Mouse (Mus musculus): Measurements from ENCODE around the gene Slc25a47.

Gene Slc25a47

DNA sequence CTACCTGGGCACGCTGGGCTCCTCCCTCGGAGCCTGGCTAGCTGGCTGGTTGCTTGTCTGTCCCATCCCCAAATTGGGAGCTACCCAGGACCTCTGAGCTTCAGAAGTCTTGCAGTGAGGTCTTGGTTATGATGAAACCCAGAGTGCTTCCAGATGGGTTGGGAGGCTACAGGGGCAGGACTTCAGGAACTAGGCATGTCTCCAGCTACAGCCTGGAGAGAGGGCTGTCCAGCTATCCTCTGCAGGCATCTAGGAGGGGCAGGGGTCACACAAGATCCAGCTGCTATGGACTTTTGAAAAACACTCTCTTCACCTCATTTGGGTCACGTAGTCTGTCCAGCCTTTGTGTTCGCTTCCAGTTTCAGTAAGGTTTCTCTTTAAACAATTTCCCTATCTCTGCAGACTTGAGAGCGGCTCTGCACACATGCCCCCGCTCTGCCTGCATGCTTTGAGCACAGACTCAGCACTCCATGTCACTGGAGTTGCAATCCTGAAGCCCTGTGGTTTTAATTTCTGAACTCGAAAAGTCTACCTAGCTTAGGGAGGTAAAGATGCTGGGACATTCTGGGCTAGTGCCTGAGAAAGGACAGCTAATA lies 21.8 kb downstream of the Slc25a47 start:
- DNase-seq (ENCODE audit: extremely low read depth, low read depth, low spot score) = no peak

- no peak for DNase-seq (ENCODE audit: extremely low read depth, low read depth, low spot score)
Observed at GRCm38 (mm10) chr12:108858486-108858885, 22.6 kb downstream of the Slc25a47 start.

- no peak for DNase-seq (ENCODE audit: extremely low read depth, low read depth, low spot score)
Observed at GRCm38 (mm10) chr12:108865007-108865494, 29.2 kb downstream of the Slc25a47 start.

- no peak for DNase-seq (ENCODE audit: extremely low read depth, low read depth, low spot score)
Observed at GRCm38 (mm10) chr12:108869575-108869974, 33.7 kb downstream of the Slc25a47 start.

DNA sequence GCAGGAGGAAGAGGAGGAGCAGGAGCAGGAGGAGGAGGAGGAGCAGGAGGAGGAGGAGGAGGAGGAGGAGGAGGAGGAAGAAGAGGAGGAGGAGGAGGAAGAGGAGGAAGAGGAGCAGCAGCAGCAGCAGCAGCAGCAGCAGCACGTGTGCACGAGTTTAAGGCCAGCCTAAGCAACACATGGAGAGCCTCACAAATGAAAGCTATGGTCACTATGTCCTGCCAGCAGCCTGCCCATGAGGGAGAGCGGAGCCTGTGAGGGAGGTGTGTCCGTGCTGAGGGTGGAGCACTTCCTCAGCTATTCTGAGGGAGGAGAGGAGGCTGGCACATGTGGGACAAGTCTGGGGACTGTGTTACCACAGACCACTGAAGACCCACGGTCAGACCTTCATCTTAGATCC lies 37.3 kb downstream of the Slc25a47 start:
- DNase-seq (ENCODE audit: extremely low read depth, low read depth, low spot score) = no peak

- no peak for DNase-seq (ENCODE audit: extremely low read depth, low read depth, low spot score)
Observed at GRCm38 (mm10) chr12:108879138-108879537, 43.3 kb downstream of the Slc25a47 start.

DNA sequence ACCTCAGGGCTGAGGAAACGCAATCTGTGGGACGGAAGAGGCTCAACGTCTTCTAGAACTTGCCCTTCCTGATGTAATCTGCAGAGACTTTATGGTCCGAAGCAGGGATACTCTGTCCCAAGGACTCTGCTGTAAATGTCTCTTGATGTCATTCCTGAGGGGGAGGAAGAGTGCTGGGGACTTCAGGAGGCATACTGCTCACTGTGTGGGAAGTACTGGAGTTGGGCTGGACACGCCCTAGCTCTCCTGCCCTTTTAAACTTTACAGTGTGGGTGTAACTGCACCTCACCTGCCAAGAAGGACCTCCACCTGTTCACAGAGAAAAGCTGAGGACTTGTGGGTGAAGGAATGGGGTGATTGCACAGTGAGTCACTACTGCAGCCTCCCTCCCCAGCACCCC lies 44.8 kb downstream of the Slc25a47 start:
- no peak for DNase-seq (ENCODE audit: extremely low read depth, low read depth, low spot score)

DNA sequence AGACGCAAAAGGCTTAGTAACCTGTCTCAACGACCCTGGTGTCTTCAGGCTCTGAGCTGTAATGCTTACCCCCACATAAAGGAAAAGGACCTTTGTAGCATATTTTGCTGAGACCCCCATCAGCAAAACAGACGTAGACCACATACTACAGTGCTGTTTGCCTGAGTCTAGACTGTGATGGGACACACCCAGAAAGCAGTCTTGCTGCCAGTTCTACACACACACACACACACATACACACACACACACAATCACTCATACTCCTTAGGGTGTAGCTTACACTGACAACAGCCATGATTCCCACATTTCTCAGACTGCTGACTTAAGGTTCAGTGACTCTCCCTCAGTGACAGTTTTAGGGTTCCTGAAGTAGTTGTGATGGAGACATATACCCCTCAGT lies 45.3 kb downstream of the Slc25a47 start:
- DNase-seq (ENCODE audit: extremely low read depth, low read depth, low spot score) = no peak

GRCm38 (mm10) chr12:108882776-108883175 lies 46.9 kb downstream of the Slc25a47 start:
- no peak for DNase-seq (ENCODE audit: extremely low read depth, low read depth, low spot score)

DNA sequence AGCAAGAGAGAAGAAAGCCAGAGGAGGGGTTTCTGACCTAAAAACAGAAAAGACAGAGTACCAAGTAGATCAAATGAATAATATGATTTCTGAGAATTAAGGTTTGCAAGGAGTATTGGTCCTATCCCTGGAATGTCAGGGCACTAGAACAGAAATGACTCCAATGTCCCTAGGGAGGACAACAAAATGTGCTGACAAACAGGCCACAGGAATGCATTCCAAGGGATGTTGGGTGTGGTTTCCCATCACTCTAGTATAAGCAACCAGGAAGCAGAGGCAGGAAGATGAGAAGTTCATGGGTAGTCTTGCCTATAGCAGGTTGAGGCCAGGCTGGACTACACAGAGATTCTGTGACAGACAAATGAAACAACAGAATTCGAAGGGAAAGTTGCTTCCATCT lies 50.1 kb downstream of the Slc25a47 start:
- DNase-seq (ENCODE audit: extremely low read depth, low read depth, low spot score) = no peak

DNA sequence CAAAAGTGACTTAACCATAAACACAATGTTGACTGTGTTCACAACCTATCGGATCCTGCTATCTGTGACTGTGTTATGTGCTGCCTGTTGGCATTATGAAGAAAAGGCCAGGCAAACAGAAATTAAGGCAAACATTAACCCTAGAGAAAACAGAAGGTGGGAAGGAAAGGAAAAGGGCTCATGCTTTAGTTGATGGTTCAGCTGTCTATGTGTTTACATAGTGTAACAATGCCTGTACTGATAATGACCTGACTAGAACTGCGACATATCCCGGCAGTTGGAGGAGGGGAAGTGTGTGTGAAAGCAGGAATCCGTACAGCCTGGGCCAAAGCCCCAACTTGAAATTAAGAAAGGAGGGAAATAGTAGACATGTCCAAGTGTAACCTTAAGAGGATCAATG lies 51.2 kb downstream of the Slc25a47 start:
- DNase-seq (ENCODE audit: extremely low read depth, low read depth, low spot score) = no peak

GRCm38 (mm10) chr12:108888632-108889031 lies 52.8 kb downstream of the Slc25a47 start:
- no peak for DNase-seq (ENCODE audit: extremely low read depth, low read depth, low spot score)

- DNase-seq (ENCODE audit: extremely low read depth, low read depth, low spot score) = no peak
Observed at GRCm38 (mm10) chr12:108892989-108893714, 57.3 kb downstream of the Slc25a47 start, which contains the start of gene Wdr25. TSS of gene Wdr25 (plus strand) at chr12:108893631.

- DNase-seq (ENCODE audit: extremely low read depth, low read depth, low spot score) = peak; percentile 54
Observed at GRCm38 (mm10) chr12:108893715-108894431, 58.0 kb downstream of the Slc25a47 start, which contains the start of gene Wars. TSS of gene Wars (minus strand) at chr12:108894174.

DNA sequence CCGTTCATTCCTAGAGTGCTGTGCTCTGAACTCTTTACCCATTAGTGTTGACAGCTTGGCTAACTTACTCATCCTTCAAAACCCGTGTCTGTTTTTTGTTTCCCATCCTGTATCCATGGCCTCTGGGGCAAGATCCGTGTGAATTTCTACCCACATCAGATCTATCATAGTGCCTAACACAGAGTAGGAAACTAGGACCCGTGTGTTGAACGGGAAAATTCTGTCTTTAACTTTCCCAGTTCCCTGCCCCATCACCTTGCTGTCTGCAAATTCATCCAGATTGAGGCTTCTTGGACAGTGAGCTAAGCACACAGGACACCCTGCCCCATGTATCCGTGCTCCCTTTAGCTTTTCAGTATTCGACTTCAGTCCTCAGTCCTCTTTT lies 58.6 kb downstream of the Slc25a47 start:
- no peak for DNase-seq (ENCODE audit: extremely low read depth, low read depth, low spot score)

GRCm38 (mm10) chr12:108896006-108896405 lies 60.2 kb downstream of the Slc25a47 start:
- no peak for DNase-seq (ENCODE audit: extremely low read depth, low read depth, low spot score)

DNA sequence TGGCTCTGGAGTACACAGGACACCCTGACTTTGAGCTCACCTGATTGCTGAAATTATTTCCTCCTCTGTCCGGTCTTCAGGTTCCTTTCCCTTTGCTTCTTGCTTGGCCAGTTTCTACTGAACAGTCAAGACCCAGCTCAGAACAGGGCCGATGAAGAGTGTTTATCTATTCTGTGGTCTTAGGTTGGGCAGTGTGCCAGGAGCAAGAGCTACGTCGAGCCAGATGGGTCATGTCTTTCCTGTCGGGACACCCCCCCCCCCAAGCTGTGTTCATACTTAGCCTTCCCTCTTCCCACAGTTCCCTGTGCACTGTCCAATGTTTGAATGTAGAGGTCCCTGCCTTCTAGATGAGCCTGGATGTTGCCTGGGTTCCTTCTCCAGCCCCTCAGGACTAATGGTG lies 65.5 kb downstream of the Slc25a47 start:
- no peak for DNase-seq (ENCODE audit: extremely low read depth, low read depth, low spot score)

- no peak for DNase-seq (ENCODE audit: extremely low read depth, low read depth, low spot score)
Observed at GRCm38 (mm10) chr12:108902940-108903339, 67.1 kb downstream of the Slc25a47 start.

GRCm38 (mm10) chr12:108903600-108904275 lies 67.9 kb downstream of the Slc25a47 start:
- DNase-seq (ENCODE audit: extremely low read depth, low read depth, low spot score) = no peak

DNA sequence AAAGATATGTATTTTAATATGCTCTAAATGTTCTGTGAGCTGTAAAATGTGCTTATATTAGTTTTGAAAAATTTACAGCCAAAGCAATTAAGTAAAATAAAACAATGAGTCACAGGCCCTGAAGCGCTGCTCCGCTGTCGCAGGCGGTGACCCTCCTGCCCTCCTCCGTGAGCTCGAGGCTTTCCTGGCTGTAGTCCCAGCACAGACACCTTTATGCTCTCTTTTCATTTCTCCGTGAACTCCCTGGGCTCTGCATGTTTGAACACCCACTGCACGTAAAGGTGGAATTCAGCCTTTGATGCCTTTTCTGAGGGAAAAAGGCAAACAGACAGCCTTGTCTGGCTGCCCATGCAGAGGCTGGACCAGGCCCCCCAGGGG lies 68.4 kb downstream of the Slc25a47 start:
- no peak for DNase-seq (ENCODE audit: extremely low read depth, low read depth, low spot score)

DNA sequence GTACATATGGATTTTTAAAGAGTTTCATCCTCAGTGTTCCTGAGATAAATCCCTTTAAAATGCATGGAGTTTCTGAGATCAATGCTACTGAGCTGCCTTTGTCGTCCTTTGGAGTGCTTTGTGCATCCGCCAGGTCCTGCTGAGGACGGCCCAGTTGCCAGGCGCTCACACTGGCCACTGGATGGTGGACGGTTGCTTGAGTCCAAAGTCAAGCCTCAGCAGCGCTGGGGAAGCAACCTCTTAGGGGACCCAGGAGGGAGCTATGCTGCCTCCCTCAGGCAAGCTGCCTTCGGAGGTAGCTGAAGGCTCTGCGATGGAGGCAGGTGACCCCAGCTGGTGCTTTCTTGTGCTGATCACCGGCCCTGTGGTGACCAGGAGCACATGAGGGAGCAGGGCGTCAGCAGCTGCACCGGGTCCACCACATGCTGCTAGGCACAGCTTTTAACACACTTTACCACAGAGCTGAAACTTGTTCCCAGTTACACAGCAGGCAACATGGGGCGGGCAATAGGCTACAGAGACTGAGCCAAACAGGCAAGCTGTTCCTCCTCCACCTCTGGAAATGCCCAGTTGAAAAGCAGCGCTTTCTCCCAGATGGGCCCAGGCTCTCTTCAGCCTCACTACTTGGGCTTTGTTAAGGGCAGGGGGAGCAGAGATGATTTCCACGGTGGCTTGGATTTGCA lies 69.9 kb downstream of the Slc25a47 start:
- no peak for DNase-seq (ENCODE audit: extremely low read depth, low read depth, low spot score)

All from fat pad, adult 2 months (tissue).